Mouse (Mus musculus) left cerebral cortex, adult 9 months (tissue): ENCODE measurements around the gene Rbms3.

Source experiments
- DNase-seq, 2 experiments: peaks; one replicate each; pipeline ENCODE4 v3.0.0; 2022; ENCODE audit warnings: low spot score in 2 of 2

Rbms3 gene

DNA sequence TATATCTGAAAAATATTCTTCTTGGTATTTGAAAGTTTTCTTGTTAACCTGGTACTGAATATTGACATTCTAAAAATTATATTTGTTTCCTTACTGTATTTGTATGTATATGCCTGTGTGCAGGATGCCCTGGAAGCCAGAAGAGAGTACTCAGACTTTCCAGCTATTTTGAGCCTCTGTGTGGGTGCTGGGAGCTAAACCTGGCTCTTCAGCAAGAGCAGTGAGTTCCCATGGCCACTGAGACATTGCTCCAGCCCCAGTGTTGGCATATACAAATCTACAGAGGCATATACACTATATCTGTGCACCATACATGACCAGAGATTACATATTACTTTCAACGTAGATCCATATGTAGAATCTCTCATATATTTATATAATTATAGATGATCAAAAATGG, 581.1 kb downstream of the Rbms3 start:
- peak in 1 of 2 experiments; percentile 20 for DNase-seq

DNA sequence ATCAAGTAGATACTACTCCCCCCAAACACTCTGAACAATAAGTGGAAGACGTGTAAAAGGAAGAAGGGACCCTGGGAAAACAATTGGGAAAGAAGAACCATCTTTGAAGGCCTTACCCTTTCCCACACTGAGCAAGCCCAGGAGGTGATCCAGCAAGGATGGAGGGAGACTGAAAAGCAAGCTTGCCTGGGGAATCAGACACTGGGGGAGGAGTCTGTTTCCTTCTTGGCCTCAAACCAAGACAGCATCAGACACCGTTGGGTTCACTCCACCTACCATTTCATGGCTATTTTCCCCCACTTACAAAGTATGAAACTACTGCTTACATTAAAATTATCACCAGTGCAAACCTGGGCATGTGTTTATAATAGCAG, 587.7 kb downstream of the Rbms3 start:
- DNase-seq = no peak

GRCm38 (mm10) chr9:117041291-117041992, 588.3 kb downstream of the Rbms3 start:
- no peak for DNase-seq

DNA sequence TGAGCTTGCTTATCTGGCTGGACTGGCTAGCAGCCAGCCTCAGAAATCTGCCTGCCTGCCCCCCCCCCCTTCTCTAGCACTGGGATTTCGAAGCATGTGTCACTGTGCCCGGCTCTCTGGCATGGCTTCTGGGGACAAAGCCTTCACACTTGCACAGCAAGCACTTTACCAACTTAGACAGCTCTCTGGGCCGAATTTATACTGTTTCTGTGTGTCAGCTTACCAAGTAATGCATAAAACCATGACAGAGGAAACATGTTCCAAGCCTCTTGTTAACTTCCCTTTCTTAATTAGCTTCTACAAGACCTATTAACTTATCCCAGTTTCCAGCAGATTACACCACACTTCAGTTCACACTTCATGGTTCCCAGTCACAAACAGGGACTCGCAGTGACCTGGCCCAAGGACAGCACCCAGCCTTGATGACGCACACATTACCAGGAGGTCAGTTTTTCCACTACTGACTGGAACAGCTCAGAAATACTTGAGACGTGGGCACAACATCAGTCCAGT, 589.7 kb downstream of the Rbms3 start:
- no peak for DNase-seq

GRCm38 (mm10) chr9:117032690-117033089, 597.0 kb downstream of the Rbms3 start:
- DNase-seq = no peak

DNA sequence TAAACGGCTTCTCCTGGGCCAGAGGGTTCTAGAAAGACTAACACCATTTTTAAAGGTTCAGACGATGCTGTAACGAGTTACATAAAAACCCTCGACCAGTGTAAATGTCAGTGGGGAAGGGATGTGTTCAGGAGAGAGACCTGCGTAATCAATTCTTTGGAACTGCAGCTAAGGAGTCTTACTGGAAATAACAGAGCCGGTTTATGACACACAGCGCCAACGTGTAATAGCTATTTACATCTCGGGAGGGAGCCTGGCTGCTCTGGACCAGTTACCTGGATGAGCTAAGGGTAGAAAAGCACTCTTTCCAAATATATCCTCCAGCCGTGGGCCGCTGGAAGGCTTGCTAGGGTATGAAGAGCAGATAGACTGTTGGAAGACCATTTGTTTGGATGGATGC, 598.5 kb downstream of the Rbms3 start:
- DNase-seq = no peak

DNA sequence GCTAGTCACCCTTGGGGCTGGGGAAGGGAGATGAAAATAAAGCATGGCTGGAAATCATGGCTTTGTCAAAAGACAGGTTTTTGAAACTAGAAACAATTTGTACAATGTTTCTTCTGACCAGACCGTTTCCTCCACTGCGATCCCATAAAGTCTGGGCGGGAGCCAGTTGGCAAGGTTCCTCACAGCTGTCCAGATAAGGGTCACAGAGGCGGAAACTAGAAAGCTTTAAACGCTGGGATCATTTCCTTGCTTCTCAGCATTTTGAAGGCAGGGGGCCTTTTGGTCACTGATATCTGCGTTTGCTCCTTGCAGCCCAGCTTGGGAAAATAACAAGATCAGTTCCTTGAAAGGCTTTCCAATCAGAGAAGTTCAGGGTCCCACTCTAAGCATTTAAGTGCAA, 598.9 kb downstream of the Rbms3 start:
- DNase-seq = no peak

DNA sequence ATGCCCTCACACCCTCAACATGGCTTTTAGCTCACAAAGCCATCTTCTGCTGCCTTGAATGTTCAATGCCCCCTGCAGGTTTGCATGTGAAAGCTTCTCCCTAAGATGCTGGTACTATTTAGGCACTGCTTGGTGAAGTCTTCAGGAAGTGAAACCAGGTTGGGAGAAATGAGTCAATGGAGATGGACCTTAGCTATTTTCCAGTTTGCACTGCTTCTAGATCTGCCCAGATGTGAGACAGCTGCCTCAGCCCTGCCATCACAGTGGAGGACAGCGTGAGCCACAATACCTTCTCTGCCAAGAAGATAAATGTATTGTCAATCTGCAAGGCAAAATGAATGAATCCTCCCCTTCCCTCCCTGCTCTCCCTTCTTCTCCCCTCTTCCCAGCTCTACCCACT, 599.8 kb downstream of the Rbms3 start:
- no peak for DNase-seq

GRCm38 (mm10) chr9:117028586-117028985, 601.1 kb downstream of the Rbms3 start:
- DNase-seq = no peak

- no peak for DNase-seq
Observed at GRCm38 (mm10) chr9:117022086-117022485, 607.6 kb downstream of the Rbms3 start.

GRCm38 (mm10) chr9:117021506-117021905, 608.2 kb downstream of the Rbms3 start:
- DNase-seq = no peak

- DNase-seq = no peak
Observed at GRCm38 (mm10) chr9:117020216-117020615, 609.5 kb downstream of the Rbms3 start.

DNA sequence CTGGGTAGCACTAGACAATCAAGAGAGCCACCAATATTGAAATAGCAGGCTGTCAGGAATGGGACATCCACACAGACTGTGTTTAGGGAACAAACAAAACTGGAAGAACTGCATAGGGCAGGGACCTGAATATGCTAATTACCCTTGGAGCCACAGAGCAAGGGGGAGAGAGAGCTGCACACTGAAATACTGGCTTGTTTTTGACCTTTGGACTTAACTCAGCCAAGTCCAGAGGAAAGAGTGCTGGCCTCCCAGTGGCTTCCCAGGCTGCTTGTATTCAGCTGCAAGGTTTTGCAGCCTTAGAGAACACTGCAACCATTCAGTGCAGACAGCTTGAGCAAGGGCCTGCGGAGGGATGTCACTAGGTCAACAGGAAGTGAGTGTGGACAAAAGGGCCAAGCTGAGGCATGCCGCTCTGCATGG, 611.0 kb downstream of the Rbms3 start:
- no peak for DNase-seq

DNA sequence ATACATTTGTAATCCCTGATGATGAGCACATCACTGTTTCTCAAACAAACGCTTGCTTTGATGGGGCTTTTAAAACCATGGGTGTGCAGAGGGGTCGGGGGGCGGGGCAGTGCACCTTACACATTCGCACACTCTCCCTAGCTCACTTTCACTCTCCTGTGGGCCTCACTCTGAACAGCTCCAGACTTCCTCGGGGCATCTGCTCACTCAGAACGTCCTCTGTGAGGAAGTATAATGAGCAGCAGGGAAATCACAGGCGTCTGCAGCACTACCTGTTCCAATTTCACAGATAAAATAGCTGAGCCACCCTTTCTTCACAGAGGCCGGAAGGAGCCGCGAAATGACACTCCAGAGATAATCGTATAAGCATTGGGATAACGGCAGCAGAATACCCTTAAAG, 611.4 kb downstream of the Rbms3 start:
- DNase-seq = no peak

DNA sequence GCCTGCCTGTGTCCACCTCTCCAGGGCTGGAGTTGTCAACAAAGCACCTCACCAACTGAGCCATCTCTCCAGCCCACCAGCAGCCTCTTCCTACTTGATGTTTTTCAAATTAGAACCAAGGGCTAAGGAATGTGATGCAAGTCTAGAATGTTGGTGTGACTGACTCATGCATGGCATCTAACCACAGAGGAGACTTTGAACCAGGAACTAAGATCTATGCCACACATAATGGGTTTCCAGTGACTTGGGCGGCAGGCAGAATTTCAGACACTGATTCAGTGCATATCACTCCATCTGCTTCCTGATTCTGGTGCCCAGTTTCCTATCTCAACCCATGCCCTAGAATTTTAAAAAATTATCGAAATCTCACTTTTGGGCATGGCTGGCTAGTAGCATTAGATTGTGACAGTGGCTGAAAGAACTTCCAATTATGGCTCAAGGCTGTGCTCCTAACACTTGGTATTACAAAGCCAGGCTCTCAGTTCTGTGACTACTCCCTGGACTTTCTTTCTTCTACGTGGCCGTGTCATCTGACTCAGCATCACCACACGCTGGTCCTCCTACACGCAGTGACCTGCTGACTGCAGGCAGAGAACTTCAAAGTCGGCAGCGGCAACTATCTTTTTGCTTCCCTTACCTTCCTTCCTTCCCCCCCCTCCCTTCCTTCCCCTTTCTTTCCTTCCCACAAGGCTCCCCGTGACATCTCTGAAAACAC, 613.0 kb downstream of the Rbms3 start:
- no peak for DNase-seq

DNA sequence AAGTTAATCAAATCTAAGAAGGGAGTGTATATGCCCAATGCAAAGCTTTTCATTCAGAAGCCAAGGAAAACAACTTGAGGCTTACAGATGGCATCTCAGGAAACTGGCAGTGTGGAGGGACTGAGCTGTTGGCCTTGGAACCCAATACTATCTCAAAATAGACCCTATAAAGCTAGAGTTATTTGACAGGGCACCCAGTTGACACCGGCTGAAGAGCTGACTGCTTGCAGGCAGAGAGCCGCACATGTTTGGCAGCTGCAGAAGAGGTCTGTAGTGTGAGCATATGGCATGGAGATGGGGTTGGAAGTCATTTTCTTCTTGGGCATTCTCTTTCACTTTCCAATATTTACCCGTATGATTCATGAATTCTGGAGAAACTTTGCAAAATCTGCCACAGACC, 616.3 kb downstream of the Rbms3 start:
- DNase-seq = no peak

GRCm38 (mm10) chr9:117010801-117011200, 618.9 kb downstream of the Rbms3 start:
- no peak for DNase-seq

DNA sequence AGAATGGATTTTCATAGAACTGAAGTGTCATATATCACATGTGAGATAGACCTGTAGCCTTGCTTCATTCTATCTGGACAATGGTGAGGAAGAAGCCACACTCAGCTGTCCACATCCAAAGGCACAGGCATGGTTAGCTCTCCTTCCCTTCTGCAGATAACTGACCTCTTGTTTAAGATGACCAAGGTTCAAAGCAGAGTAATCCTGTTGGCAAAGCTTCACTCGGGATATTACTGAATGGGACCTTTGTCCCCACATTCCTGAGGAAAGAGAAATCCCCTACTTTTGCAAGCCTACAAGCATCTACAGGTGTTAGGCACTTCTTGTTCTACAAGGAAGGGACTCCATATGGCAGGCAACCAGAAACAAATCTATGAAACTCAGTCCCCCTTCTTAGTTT, 621.5 kb downstream of the Rbms3 start:
- no peak for DNase-seq

- no peak for DNase-seq
Observed at GRCm38 (mm10) chr9:117002083-117002482, 627.6 kb downstream of the Rbms3 start.

DNA sequence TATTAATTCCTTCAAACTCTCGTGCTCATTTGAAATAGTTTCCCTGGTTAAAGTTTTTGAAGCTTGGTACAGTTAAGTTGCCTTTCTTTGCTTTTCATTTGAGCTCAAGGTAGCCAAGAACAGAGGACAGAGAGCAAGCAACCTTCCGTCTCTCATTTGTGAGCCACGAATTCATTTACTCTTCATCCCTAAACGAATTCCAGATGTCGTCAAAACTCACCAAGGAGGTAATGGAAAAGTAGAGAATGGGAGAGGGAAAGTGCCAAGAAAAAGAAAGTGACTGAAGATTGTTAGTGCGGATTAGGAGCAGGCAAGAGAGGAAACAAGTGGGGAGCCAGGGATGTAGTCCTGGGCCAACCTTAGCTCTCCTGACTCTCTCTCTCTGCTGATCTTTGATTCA, 630.5 kb downstream of the Rbms3 start:
- DNase-seq = no peak

GRCm38 (mm10) chr9:116990321-116990720, 639.4 kb downstream of the Rbms3 start:
- DNase-seq = no peak

- DNase-seq = no peak
Observed at GRCm38 (mm10) chr9:116980801-116981200, 648.9 kb downstream of the Rbms3 start.

GRCm38 (mm10) chr9:116977428-116977827, 652.3 kb downstream of the Rbms3 start:
- no peak for DNase-seq
